Mouse (Mus musculus): ENCODE results near the gene Xpr1.

GRCm38 (mm10) chr1:155241701-155242487 is 175.3 kb downstream of the Xpr1 start:
- no peak for TF ChIP-seq EP300 (IDR thresholded peaks at IDR 0.05; ENCODE audit: low read depth)
- TF ChIP-seq CTCF (IDR thresholded peaks at IDR 0.05; ENCODE audit: low read depth) = no peak

Data from heart, postnatal 0 days (tissue).